Mouse (Mus musculus): ENCODE data around the gene Oaf.

Gene Oaf

DNA sequence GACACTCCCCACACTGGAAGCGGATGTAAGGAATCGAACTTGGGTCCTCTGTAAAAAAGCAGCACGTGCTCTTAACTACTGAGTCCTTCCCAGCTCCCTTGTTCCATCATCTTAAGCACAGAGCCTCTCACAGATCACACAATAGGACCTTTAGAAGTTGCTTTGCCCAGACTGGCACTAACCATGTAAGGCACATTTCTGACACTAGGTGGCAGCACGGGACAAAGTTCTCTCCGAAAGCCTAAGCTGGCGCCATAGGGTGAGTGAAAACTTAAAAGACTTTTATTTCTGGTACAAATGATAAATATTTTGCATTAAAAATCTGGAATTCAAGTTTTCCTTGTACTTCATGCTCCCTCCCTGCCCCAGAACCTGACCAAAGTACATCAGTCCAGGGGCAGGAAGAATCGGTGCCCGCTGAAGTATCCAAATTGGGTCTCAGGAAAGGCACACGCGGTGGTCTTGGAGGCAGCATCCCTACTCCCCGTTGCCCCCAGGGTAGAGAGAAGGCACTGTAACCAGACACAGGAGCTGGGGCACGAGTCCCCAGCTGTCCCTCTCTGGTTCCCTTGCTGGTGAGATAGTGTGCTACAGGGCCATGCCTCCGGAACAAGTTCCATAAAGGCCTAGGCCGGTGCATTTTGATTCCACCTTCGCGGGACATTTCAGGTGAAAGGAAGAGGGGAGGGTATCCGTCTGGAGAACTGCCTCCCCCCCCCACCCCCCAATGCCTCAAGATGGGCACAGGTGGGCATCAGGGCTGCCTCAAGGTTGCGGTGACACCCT is 17.9 kb downstream of the Oaf start:
- DNase-seq: peak; percentile 68 to 72

DNA sequence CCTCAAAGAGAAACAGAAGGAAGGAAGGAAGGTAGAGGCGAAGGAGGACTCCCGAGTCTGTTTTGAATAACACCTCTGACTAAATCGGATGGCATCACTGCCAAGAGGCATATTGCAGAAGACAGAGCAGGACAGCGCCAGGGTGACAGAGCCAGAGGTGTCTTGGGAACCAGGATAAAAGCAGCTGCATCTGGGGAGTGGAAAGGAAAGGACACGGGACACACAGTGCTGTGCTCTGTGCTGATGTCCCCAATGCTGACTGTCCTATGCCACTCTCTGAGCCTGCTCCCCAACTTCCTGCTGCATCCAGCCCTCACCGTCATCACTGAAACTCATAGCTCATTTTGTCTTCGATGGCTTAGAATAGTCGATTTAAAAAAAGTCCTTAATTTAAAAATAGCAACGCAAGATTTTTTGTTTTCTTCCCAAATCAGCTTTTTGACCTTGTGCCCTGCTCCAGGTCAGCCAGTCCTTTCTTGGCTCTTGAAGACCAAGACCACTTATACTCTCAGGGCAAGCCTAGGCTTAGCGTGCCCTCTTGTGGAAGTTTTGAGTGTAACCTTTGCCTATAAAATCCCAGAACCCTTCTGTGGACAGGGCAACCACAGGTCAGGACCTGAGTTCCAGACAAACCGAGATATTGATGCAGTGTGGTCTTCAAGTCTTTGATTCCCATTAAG is 28.8 kb downstream of the Oaf start:
- peak in 1 of 2 experiments; percentile 41 for DNase-seq

DNA sequence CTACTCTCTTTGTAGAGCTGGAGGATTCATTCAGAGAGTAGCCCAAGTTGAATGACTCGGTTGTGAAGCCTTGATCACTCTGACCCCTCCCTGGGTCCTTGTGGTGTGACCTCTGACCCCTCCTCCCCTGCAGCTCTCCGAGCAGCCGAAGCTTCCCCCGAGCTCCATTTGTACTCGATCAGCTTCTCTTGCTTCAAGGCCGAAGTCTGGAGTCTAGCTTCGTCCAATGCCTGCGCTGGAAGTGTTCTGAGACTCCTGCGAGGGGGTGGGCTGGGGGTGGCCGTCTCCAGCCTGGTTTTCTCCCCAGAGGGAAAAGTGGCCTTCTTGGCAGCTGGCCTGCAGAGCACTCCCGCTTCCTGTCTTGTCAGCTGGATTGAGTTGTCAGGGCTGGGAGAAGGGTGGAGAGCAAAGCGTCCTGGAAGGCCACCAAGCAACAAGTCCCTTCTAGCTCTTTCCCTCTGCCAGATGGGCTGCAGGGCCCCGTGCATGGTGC is 29.5 kb downstream of the Oaf start, which contains the start of gene Pou2f3:
TSS of gene Pou2f3 (minus strand) at position 180 of the 493 bp plus-strand sequence.
- peak; percentile 37 to 42 for DNase-seq

DNA sequence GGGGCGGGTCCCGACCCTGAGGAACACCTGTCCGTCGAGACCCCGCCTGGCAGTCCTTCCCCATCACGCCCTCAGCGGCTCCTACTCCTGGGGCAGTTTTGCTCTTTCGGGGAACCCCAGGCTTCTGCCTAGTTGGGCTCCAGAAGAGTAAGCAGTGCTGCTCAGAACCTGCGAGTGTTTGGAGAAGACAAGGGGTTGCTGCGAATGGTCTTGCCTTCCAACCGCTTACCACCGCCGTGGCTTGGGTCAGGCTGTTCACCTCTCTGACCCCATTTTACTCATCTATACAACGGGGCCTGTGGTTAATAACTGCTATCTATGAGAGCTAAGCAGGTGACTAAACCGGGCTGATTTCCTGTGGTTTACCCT is 33.7 kb downstream of the Oaf start:
- no peak for DNase-seq

DNA sequence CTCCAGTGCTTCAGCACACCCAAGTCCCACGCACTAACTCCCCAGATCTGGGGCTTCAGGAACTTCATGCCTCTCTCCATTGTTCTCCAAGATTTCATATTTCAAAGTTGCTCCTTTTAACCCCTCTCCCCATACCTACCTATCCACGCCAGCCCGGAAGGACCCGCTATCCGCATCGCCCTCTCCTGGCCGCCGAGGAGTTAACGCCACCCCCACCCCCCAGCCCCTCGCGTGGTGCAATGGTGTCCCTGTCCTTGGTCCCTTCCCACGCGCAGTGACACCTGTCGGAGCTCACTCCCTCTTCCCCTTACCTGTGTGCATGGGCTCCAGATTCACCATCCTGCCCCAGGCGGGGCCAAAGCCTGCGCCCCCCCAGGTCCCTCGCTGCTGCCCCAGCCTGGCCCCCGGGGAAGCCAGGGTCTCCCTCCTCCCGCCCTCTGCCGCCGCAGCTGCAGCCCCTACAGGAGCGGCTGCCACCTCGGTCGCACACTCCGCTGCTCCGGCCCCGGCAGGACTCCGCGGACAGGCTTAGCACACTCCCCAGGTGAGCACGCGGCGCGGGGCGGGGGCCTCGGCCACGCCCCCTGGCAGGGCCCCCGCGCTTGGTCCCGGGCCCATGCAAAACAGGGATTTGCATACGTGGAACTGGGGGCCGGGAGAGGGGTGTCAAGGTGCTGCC is 34.2 kb downstream of the Oaf start:
- no peak for DNase-seq

DNA sequence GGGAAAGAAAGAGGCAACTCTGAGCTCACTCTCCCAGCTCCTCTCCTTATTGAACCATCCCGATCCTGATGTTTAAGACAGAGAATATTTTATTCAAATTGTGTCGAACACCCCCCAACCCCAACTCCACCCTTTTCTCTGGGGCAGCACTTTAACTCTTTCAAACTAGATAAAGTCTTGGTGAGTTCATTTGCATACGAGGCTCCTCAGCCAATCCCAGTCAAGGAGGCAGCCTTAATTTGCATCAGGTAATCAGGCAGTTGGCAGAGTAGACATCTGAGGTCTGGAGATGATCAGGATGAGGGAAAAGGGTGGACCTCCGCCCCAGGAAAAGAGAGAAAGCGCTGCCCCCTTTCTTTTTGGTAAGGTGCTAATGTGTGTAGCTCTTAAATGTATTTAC is 39.5 kb downstream of the Oaf start:
- no peak for DNase-seq

DNA sequence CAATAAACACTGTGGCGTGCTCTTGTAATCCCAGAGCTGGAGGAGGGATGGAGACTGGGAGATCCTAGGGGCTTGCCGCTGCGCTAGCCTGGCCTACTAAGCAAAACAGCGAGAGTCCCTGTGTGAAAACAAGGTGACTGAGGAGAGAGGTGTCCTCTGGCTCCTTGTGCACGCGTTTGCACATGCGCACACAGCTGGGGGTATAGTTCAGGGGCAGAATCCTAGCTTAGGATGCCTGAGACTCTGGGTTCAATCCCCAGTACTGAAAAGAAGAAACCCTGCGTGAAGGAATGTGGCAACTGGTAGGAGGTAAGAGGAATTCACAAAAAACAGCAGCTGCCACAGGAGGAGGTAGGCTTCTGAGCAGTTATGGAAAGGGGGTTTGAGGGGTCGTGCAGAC is 45.7 kb downstream of the Oaf start:
- DNase-seq: no peak

DNA sequence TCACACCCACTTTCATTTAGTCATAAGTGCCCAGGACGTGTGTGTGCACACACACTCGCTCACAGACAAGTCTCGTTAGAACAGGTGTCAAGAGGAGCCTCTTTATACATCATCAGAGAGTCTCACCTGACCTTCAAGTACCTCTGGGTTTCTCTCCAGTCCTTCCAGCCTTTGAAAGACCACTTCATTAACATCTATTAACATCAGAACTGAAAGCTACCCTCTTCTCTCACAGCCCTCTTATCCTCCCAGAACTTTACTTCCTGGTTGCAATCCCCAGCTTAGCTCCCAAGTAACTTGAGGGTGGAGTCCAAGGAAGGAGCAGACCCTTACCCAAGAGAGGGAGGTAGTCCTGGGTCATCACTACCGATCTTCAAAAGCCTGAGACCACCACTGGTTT is 48.1 kb downstream of the Oaf start:
- DNase-seq: no peak

DNA sequence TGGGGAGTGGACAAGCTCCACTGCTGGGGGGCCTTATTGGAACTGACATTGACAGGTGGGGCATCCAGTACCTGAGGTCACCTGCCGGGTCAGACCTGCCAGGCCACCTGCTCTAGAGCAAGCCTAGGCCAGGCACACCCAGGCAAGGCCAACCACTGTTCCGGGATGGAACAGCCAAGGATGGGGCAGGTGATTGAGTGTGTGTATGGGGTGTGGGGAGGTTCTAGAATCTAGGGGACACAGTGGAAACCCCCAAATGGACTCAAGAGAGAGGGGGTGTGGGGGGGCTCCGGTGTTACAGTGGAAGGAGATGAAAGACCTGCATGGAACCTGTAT is 50.7 kb downstream of the Oaf start:
- no peak for DNase-seq

DNA sequence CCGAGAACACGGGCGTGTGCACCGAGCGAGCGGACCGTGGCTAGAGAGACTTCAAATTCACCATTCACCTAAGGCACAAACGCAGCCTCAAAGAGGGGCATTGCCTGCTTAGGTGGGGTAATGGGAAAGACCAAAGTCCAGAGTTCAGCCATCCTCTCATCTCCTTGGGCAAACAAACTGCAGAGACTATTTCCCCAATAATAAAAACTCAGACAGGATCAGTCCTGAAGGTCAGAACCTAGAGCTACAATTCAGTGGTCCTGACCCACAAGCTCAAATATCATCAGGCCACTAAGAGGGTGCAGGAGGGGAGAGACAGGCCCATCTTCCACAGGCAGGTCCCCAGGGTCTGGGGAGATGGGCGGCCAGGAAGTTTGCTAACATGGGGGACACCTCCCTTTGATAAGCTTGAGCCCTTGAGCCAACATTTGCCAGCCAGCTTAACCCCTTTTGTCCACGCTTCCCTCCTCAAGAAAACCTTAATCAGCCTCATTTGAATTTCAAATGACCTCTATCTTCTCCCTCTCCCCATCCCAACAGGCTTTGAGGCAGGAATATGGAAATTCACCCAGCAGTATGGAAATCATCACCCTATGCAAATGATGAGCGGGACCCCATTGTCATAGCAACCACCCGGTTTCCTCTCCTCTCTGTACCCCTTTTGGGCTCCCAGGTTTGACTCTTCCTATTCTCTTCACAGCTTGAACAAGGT is 51.2 kb downstream of the Oaf start:
- DNase-seq: no peak

DNA sequence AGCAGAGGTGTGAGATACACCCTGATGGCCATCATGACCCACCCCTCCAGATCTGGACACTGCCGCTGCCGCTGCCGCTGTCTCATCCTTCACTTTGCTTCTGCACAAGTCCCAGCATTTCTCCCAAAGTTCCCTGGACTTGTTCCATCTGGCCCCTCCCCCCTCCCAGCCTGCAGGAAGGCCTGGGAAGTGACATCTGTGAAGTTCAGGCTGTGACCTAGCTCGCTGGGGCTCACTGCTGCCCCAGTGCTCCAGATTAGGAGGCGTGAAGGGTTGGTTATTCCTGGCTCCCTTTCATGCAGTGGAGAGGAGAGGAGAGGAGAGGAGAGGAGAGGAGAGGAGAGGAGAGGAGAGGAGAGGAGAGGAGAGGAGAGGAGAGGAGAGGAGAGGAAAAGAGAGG is 60.1 kb downstream of the Oaf start:
- DNase-seq: no peak

DNA sequence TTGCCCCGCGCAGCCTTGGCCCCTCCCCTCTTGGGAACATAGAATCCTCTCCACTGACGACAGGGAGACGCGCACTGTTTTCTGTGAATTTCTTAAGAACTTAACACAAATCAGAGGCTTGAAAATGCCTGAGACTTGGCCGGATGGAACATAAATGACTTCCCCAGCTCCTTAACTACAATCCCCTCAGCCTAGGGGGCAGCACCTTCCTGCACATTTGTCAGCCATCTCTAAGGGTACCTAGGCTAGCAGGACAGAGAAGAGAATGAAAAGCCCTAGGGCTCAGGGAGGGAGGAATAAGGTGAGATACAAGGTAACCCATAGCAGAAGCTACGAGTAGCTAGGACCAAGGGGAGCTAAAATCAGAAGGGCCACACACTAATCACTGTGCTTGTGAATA is 61.5 kb downstream of the Oaf start:
- no peak for DNase-seq
